Mouse (Mus musculus) neural tube, embryonic 12.5 days (tissue): Measurements from ENCODE around the gene Nup188. TPM values are rescaled to one million over a fixed set of nuclear protein-coding genes. Genes with fewer than 3 reads are reported as not detected.

ENCODE experiments used
- ATAC-seq: fragments of 200-750 bp; cut with Nextera tagmentation; 2 replicates; pipeline ENCODE4 v1.8.0; 2017; ENCODE audit warnings: low read depth, mild to moderate bottlenecking, moderate TSS enrichment, moderate library complexity; ENCODE audit not compliant: low FRiP score
- H3K27ac ChIP-seq: fragments of 300-500 bp; sonication (generic); 2 replicates; pipeline ENCODE4 v1.5.1; 2016
- H3K27me3 ChIP-seq: fragments of 300-500 bp; sonication (generic); replicated peaks from 2 replicates; pipeline ENCODE4 v1.6.1; 2016; ENCODE audit warnings: mild to moderate bottlenecking
- H3K36me3 ChIP-seq: fragments of 300-500 bp; sonication (generic); 2 replicates; pipeline ENCODE4 v1.6.1; 2016; ENCODE audit warnings: mild to moderate bottlenecking
- H3K4me1 ChIP-seq: fragments of 300-500 bp; sonication (generic); 2 replicates; pipeline ENCODE4 v1.6.1; 2016
- H3K4me2 ChIP-seq: fragments of 300-500 bp; sonication (generic); replicated peaks from 2 replicates; pipeline ENCODE4 v1.6.1; 2016; ENCODE audit warnings: mild to moderate bottlenecking
- H3K4me3 ChIP-seq: fragments of 300-500 bp; sonication (generic); 2 replicates; pipeline ENCODE4 v1.5.1; 2016
- H3K9ac ChIP-seq: fragments of 300-500 bp; sonication (generic); 2 replicates; pipeline ENCODE4 v1.6.1; 2016; ENCODE audit warnings: mild to moderate bottlenecking
- H3K9me3 ChIP-seq: fragments of 300-500 bp; sonication (generic); 2 replicates; pipeline ENCODE4 v1.6.1; 2016; ENCODE audit warnings: mild to moderate bottlenecking
- WGBS: fragments of 180-500 bp; shearing (Covaris S2); methylation state at CpG from one replicate; pipeline ENCODE4 v1.1.7; 2016; 5-methylcytosine and 5-hydroxymethylcytosine counted together
- polyA plus RNA-seq: library from polyadenylated mRNA; unstranded; fragments of >200 nt; fragmentation: Nextera tagmentation; extraction: Ambion mirVana; gene quantifications from 2 replicates; pipeline ENCODE4 v1.2.1, GENCODE M21; 2016

Gene Nup188
- polyA plus RNA-seq, 1 experiment from 2014 or later: 34.4 TPM

DNA sequence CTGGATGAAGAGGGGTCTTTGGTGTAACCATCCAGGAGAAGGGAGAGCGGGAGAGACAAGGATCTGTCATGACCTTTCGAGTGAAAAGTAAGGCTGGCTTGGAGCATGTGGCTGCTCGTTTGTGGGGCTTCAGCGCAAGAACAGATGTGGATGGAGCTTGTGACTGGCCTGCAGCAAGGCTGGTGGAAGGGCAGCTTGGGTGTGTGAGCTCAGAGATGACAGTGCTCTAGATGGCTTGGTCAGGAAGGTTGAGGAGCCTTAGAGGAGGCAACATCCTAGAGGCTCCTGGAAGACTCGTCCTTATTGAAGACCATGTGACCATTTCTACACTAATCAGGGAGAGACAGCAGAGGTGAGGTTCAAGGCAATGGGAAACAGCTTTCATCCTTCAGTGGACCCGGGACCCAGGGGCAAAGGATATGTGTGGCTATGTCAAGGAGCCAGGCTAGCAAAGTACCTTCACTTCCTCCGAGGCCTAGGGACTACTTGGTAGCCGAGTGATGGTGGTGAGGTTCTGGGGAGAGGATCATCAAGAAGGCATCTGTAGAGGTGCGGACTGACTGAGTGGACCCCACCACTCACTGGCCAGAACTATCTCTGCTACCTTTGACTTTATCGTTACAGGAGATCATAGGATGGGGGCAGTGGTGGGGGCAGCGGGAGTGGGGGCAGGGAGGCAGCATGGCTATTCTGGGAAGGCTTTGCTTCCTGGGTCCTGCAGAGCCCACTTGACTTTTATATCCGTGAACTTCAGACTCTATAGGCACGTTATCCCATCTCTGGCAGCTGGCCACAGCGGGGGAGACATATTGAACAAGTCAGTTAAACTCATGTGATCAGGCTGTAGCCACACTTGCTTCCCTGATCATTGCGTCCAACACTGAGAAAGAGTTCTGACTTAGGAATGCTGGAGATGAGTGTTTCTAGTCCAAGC, 26.8 kb upstream of the Nup188 start:
- Histone ChIP-seq H3K9ac (no peak overlapping the region), H3K36me3 (peaks cover 95% of the 10 kb centered on the region), H3K4me3 (no peak overlapping the region), H3K4me1 (no peaks in the 10 kb centered on the region; the same call in 1 of the 2 replicates), H3K27ac (no peak overlapping the region), H3K9me3 (no peaks in the 10 kb centered on the region), H3K27me3 (no peaks in the 10 kb centered on the region), H3K4me2 (no peak overlapping the region)
- WGBS: 90% methylated on average over 15 of the region's 15 CpGs
- no peak for ATAC-seq

DNA sequence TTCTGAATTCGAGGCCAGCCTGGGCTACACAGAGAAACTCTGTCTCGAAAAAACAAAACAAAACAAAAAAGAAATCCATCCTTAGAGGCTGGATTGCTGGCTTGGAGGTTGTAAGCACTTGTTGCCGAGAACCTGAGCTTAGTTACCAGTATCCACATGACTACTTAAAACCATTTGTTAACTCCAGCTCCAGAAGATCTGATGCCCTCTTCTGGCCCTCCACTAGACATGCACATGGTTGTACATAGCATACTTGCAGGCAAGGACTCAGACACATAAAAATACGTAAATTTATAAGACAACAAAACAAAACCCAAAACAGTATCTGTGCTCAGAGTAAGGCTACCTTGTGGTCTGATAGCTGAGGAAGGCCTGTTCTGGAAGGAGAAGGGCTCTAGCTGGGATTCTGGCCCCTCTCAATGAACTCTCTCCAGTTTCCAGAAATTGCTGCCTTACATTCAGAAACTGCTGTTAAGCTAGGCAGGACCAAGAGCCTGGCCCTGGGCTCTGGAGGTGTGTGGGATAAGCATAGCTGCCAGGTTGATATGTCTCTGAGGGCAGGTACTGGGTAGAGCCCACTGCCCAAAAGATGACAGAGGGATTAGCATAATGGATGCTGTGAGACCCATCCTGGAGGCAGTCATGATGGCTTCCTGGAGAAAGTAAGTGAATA, 25.0 kb upstream of the Nup188 start:
- Histone ChIP-seq H3K4me1 (peaks cover 11% of the 10 kb centered on the region), H3K4me3 (no peak overlapping the region), H3K4me2 (no peak overlapping the region), H3K36me3 (peaks cover 85% of the 10 kb centered on the region), H3K9ac (no peak overlapping the region), H3K27me3 (no peaks in the 10 kb centered on the region), H3K27ac (no peak overlapping the region), H3K9me3 (no peaks in the 10 kb centered on the region)
- WGBS: 93% methylated on average over 4 of the region's 4 CpGs
- no peak for ATAC-seq

DNA sequence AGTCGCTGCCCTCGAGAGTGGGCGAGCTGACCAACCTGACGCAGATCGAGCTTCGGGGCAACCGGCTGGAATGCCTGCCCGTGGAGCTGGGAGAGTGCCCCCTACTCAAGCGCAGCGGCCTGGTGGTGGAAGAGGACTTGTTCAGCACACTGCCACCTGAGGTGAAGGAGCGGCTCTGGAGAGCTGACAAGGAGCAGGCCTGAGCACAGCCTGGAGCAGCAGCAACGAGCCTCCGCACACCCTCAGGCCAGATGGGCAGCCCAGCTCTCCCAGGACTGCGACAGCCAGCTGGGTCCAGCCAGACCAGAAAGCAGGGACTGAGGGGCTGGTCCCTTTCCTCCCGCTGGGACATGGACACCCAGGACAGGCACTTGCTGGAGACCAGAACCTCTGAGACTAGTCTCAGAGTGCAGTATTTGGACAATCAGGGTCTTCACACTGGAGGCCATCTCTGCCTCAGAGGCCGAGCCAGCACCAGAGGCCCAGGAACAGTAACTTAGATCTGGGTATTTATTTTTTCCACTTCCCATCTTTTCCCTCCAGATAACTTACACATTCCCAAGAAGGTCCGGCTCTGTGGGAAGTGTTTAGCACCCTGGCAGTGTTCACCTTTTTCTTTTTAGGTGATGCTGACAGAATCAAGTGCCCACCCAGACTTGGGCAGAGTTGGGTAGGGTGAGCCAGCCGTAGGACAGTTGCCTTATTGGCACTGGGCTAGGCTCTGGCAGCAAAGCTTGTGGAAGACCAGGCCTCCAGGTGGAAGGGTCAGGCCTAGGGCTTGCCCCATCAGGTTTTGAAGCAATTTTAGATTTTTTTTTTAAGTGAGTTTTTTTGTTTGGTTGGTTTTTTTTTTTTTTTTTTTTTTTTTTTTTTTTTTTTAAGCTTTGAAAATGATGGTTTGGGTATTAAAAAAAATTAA, 24.0 kb upstream of the Nup188 start:
- Histone ChIP-seq H3K27me3 (no peaks in the 10 kb centered on the region), H3K27ac (no peak overlapping the region), H3K9ac (no peak overlapping the region), H3K4me2 (no peak overlapping the region), H3K4me3 (no peak overlapping the region), H3K9me3 (no peaks in the 10 kb centered on the region), H3K36me3 (peaks cover 75% of the 10 kb centered on the region), H3K4me1 (peaks cover 12% of the 10 kb centered on the region)
- ATAC-seq: no peak
- 93% methylated on average over 18 of the region's 18 CpGs for WGBS

DNA sequence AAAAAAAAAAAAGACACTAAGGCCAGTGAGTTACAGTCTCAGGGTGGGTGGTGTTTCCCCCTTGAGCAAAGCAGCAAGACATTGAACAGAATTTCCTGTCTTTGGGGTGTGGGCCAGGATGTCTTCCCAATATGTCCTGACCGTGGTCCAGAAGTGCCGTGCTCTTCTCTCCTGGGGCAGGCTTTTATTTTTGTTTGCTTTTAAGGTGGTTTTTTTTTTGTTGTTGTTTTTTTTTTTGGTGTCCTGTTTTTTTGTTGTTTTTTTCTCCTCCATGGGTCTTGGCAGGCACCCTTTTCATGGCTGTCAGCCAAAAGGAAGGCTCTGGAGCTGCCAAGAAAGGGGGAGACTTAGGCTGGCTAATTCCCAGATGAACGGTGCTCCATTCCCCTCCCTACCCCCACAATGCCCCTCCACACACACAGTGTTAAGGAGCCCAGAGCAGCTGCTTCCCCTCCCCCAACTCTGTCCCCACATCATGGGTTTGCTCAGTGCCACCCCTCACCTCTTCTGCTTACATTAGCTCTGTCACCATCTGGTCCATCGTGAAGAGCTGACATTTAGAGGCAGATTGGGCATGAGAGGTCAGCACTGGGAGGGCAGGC, 23.3 kb upstream of the Nup188 start:
- H3K4me3 ChIP-seq: no peak overlapping the region
- no peak overlapping the region for H3K27ac ChIP-seq
- H3K9ac ChIP-seq: no peak overlapping the region
- no peak for ATAC-seq
- H3K36me3 ChIP-seq: peaks cover 68% of the 10 kb centered on the region
- H3K4me2 ChIP-seq: no peak overlapping the region
- no peaks in the 10 kb centered on the region for H3K27me3 ChIP-seq
- 75% methylated on average over 4 of the region's 4 CpGs for WGBS
- peaks cover 12% of the 10 kb centered on the region for H3K4me1 ChIP-seq
- H3K9me3 ChIP-seq: no peaks in the 10 kb centered on the region

DNA sequence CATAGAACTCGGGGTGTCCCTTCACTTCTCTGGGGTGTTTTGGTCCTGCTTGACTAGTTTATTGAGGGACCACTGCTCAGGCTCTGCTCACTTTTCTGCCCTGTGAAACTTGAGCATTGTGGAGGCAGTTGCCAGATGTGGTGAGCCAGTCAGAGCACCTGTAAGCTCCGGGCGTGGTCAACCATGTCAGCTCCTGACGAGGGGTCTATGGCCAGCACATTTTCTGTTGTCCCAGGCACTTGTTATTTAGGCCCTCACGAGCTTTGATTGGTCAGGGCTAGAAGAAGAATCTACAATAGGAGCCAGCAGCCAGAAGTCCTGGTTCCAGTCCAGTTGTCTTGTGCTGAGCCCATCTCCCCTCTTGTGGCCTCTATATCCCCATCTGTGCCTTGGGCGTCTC, 22.4 kb upstream of the Nup188 start:
- Histone ChIP-seq H3K36me3 (peaks cover 59% of the 10 kb centered on the region), H3K4me3 (no peak overlapping the region), H3K4me2 (no peak overlapping the region), H3K9ac (no peak overlapping the region), H3K27ac (no peak overlapping the region), H3K4me1 (peaks cover 12% of the 10 kb centered on the region), H3K27me3 (no peaks in the 10 kb centered on the region), H3K9me3 (no peaks in the 10 kb centered on the region)
- no peak for ATAC-seq
- WGBS: 90% methylated on average over 6 of the region's 6 CpGs

DNA sequence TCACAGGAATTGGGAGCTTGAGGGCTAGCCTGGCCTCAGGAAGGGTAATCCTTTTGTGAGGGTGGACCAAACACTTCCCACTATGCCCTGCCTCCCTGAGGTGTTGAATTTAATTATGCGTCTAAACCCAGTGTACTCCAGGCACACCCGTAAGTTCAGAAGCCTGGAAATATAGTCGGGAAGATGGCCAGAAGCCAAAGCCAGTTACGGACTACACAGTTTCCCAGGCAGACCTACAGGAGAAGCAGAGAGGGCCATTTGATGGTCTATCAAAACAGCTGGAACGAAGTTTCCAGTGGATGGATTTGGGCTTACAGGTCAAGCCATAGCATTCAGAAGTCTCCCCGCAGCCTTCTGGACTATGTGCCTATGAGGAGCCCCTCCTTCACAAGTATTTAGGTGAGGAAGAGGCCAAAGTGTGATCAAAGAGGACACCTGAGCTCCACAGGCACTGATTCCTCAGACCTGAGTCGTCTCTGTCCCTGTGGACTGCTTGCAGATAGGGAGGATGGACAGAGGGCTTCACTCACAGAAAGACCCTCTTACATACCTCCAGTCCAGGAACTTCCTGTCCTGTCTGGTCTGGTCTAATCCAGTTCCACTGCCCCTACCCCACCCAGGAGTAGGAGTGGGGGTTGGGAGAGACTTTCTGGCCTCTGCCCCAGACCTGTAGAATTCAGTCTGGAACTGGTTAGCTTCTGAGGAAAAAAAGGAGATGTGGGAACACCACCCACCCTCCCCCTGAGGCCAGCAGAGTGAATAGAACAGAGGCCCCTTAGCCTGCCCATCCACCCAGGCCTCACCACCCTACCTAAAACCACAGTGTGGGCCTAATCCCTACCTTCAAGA, 21.3 kb upstream of the Nup188 start:
- Histone ChIP-seq H3K27ac (no peak overlapping the region), H3K4me2 (no peak overlapping the region), H3K9me3 (no peaks in the 10 kb centered on the region), H3K4me3 (no peak overlapping the region), H3K27me3 (no peaks in the 10 kb centered on the region), H3K9ac (no peak overlapping the region), H3K36me3 (peaks cover 48% of the 10 kb centered on the region), H3K4me1 (peaks cover 12% of the 10 kb centered on the region)
- 87% methylated on average over 7 of the region's 7 CpGs for WGBS
- no peak for ATAC-seq

DNA sequence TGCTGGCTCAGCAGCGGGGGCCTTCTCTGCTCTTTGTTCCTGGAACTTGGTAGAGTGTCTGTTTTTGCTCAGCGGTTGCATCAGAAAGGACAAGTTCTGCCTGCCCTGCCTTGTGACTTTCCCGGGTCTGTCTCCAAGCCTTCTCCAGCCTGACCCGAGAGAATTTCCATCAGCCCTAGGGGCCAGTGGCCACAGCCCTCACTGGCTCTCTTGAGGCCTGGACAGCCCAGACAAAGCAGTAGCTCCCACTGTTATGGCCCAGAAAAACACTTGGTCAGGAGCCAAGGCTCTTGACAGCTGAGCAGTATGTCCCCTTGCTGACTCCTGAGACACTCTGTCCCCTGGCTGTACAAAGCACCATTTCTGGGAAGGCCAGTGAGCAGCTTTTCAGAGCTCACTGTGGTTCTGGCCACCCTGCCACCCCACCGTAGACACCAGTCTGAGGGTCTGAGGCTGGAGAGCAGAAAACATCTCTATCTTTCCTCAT, 20.4 kb upstream of the Nup188 start, which contains the start of gene Phyhd1:
Gene Phyhd1 (plus strand): TSS at position 437 of the 487 bp plus-strand sequence.
- ATAC-seq: no peak
- no peaks in the 10 kb centered on the region for H3K9me3 ChIP-seq
- 0 out of 2 replicates have a peak within 1 kb of the TSS, but pooled peaks have one; percentile 42 for H3K27ac ChIP-seq
- H3K36me3 ChIP-seq: peaks cover 40% of the 10 kb centered on the region
- H3K4me1 ChIP-seq: peaks cover 12% of the 10 kb centered on the region
- H3K9ac ChIP-seq: no peak within 1 kb of the TSS
- H3K27me3 ChIP-seq: no peaks in the 10 kb centered on the region
- 49% methylated on average over 5 of the region's 5 CpGs for WGBS
- no peak within 1 kb of the TSS for H3K4me3 ChIP-seq
- no peak within 1 kb of the TSS for H3K4me2 ChIP-seq

DNA sequence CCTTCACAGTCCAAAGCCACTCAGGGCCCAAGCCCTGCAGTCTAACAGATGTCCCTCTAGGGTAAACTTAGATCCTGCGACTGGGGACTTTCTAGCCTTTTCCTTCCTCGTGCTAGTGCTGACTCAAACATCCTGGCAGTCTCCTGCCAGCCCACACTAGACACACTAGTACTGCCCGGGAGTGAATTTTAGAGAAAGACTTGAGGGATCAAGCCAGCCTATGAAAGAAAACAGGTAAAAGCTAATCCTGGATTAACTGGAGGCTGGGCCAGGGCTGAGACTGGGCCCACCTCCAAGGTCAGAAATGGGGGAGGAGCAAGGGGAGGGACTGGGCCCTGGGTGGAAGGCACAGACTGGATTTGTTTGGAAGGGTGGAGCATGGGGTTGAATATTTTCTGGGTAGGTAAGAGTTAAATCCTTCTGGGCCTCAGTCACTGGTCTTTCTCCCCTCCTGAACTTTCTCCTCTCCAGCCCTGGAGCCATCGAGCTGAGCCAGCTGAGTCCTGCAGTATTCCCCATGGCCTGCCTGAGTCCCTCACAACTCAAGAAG, 19.7 kb upstream of the Nup188 start:
- H3K27ac ChIP-seq: no peak overlapping the region
- WGBS: 30% methylated on average over 4 of the region's 4 CpGs
- no peak overlapping the region for H3K4me2 ChIP-seq
- H3K4me3 ChIP-seq: no peak overlapping the region
- no peaks in the 10 kb centered on the region for H3K27me3 ChIP-seq
- no peak overlapping the region for H3K9ac ChIP-seq
- peaks cover 34% of the 10 kb centered on the region for H3K36me3 ChIP-seq
- H3K9me3 ChIP-seq: no peaks in the 10 kb centered on the region
- peaks cover 12% of the 10 kb centered on the region for H3K4me1 ChIP-seq
- no peak for ATAC-seq

DNA sequence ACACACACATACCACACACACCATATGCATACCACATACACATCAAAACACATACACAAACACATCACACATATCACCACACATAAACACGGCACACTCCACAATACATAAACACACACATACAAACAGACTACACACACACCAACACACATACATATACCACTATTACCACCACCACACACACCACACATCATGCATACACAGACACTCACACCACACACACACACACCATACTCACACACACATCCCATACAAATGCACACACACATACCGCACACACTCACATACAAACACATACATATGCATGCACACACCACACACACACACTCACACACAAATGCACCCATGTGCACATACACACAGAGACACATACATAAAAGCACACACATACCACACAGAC, 18.7 kb upstream of the Nup188 start:
- H3K9ac ChIP-seq: no peak overlapping the region
- no peaks in the 10 kb centered on the region for H3K9me3 ChIP-seq
- no peak overlapping the region for H3K4me2 ChIP-seq
- WGBS: 94% methylated on average over 2 of the region's 2 CpGs
- peaks cover 12% of the 10 kb centered on the region for H3K4me1 ChIP-seq
- H3K36me3 ChIP-seq: peaks cover 24% of the 10 kb centered on the region
- no peaks in the 10 kb centered on the region for H3K27me3 ChIP-seq
- no peak overlapping the region for H3K4me3 ChIP-seq
- no peak overlapping the region for H3K27ac ChIP-seq
- ATAC-seq: no peak

DNA sequence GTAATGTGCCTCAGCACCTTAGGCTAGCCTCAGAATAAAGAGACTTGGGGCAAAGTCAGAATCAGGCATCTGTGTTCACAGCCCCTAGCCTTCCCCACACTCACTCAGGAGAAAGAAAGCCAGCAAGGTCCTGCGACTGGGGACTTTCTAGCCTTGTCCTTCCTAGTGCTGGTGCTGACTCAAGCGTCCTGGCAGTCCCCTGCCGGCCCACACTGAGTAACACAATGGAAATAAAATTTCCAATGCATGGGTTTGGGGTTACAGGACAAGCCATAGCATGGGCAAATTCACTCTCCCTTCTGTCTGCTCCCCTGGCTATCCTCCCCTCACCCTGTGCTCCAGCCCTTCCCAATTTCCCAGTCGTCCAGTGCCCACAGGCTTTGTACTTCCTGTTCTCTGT, 17.8 kb upstream of the Nup188 start:
- no peak for ATAC-seq
- Histone ChIP-seq H3K9me3 (no peaks in the 10 kb centered on the region), H3K4me3 (no peak overlapping the region), H3K9ac (no peak overlapping the region), H3K4me1 (peaks cover 12% of the 10 kb centered on the region), H3K4me2 (no peak overlapping the region), H3K27me3 (no peaks in the 10 kb centered on the region), H3K36me3 (peaks cover 19% of the 10 kb centered on the region), H3K27ac (no peak overlapping the region)
- 58% methylated on average over 4 of the region's 4 CpGs for WGBS
